Mouse (Mus musculus) stomach, postnatal 0 days (tissue): ENCODE measurements at regions not wholly inside any gene's neighbourhood (a gene's known extent, or its start where the extent isn't known, plus 50 kb on each side); places are given as distances from the start of the nearest gene placed in this dataset.

Experiments
- ATAC-seq: fragments of 200-750 bp; cut with Nextera tagmentation; 2 replicates; pipeline ENCODE4 v1.8.0; 2017; ENCODE audit not compliant: low FRiP score, low TSS enrichment
- DNase-seq: peaks from one replicate; pipeline ENCODE4 v3.0.0-alpha.2; 2016; ENCODE audit warnings: low spot score
- H3K27ac ChIP-seq: fragments of 300-500 bp; sonication (generic); replicated peaks from 2 replicates; pipeline ENCODE4 v1.5.1; 2014; ENCODE audit warnings: mild to moderate bottlenecking, control low read depth
- H3K27me3 ChIP-seq: fragments of 300-500 bp; sonication (generic); 2 replicates; pipeline ENCODE4 v1.6.1; 2014; ENCODE audit warnings: low read length; ENCODE audit not compliant: control insufficient read depth, insufficient read depth
- H3K36me3 ChIP-seq: fragments of 300-500 bp; sonication (generic); 2 replicates; pipeline ENCODE4 v1.6.1; 2014; ENCODE audit warnings: low read length, mixed read lengths; ENCODE audit not compliant: control insufficient read depth, insufficient read depth
- H3K4me1 ChIP-seq: fragments of 300-500 bp; sonication (generic); replicated peaks from 2 replicates; pipeline ENCODE4 v1.6.1; 2014; ENCODE audit warnings: antibody characterized with exemption; ENCODE audit not compliant: control insufficient read depth, insufficient read depth
- H3K4me2 ChIP-seq: fragments of 300-500 bp; sonication (generic); replicated peaks from 2 replicates; pipeline ENCODE4 v1.6.1; 2014; ENCODE audit warnings: low read depth, mild to moderate bottlenecking, control low read depth, moderate library complexity
- H3K4me3 ChIP-seq: fragments of 300-500 bp; sonication (generic); 2 replicates; pipeline ENCODE4 v1.5.1; 2014; ENCODE audit warnings: low read depth, low read length, control low read depth
- H3K9ac ChIP-seq: fragments of 300-500 bp; sonication (generic); 2 replicates; pipeline ENCODE4 v1.6.1; 2014; ENCODE audit warnings: mild to moderate bottlenecking, low read length, control low read depth, mixed read lengths
- H3K9me3 ChIP-seq: fragments of 300-500 bp; sonication (generic); 2 replicates; pipeline ENCODE4 v1.6.1; 2016; ENCODE audit warnings: low read length; ENCODE audit not compliant: control insufficient read depth
- CTCF ChIP-seq: IDR thresholded peaks from 2 replicates; pipeline ENCODE4 v1.5.1; 2016; ENCODE audit warnings: antibody characterized with exemption, low read depth, mild to moderate bottlenecking, moderate library complexity
- EP300 ChIP-seq: optimal IDR thresholded peaks from 2 replicates; pipeline ENCODE3; 2016; ENCODE audit warnings: antibody characterized with exemption
- WGBS: fragments of 180-500 bp; shearing (Covaris S2); extraction: QIAGEN DNeasy Blood & Tissue Kit; methylation state at CpG from one replicate; pipeline ENCODE4 v1.1.7; 2014; 5-methylcytosine and 5-hydroxymethylcytosine counted together

- DNase-seq: no peak
- H3K4me2 ChIP-seq: 0 out of 2 replicates have a peak overlapping the region, but pooled peaks have one; percentile 11
- no peak for TF ChIP-seq CTCF
- no peak for TF ChIP-seq EP300
- no peaks in the 10 kb centered on the region for H3K9me3 ChIP-seq
- no peaks in the 10 kb centered on the region for H3K36me3 ChIP-seq
- H3K27me3 ChIP-seq: no peaks in the 10 kb centered on the region
- WGBS: 60% methylated on average over 22 of the region's 22 CpGs
- no peak overlapping the region for H3K4me3 ChIP-seq
- H3K27ac ChIP-seq: no peak overlapping the region
- no peak for ATAC-seq
- no peak overlapping the region for H3K9ac ChIP-seq
- no peaks in the 10 kb centered on the region for H3K4me1 ChIP-seq
Observed at GRCm38 (mm10) chr1:151086111-151086859, 93.0 kb upstream of the Hmcn1 start.

- Histone ChIP-seq H3K9me3 (no peaks in the 10 kb centered on the region), H3K4me1 (no peaks in the 10 kb centered on the region), H3K4me2 (no peak overlapping the region), H3K27ac (no peak overlapping the region), H3K9ac (no peak overlapping the region), H3K36me3 (no peaks in the 10 kb centered on the region), H3K27me3 (no peaks in the 10 kb centered on the region), H3K4me3 (no peak overlapping the region)
- 71% methylated on average over 8 of the region's 8 CpGs for WGBS
- no peak for TF ChIP-seq EP300
- TF ChIP-seq CTCF: no peak
- ATAC-seq (no peak), DNase-seq (no peak)
Observed at GRCm38 (mm10) chr1:151087151-151087660, 94.0 kb upstream of the Hmcn1 start.

DNA sequence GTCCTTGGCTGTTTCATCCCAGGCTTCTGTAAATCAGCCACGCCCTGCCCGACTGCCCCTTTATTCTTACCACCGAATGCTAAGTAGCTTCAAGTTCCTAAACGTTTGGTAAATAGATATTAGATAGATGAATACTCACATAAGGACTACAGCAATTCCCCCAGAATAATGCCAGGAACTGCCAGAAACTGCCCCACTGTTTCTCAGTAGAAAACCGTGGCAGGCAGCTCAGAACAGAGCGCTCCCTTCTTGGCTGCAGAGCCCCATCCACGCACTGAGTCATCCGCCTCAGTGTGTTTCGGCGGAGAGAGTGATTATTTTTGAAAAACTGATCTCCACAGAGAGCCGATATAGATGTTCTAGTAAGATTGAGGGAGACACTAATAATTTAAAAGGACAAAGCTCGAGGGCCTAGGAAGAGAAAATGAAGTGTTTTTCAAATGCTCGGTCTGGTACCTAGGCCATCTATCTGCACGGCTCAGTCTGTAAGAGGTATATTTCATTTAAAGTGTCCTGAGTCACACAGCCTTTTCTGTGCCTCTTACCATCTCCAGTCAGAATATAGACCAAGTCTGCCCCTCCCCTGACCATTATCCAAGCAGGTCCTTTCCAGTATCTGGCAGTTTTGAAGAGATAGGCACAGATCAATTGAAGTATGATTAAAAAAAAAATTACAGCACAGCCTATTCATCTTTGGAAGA lies 94.4 kb upstream of the Gm47985 start:
- no peak overlapping the region for H3K27ac ChIP-seq
- H3K4me1 ChIP-seq: no peaks in the 10 kb centered on the region
- no peaks in the 10 kb centered on the region for H3K36me3 ChIP-seq
- ATAC-seq: no peak
- no peak overlapping the region for H3K4me2 ChIP-seq
- no peak overlapping the region for H3K9ac ChIP-seq
- no peak overlapping the region for H3K4me3 ChIP-seq
- 55% methylated on average over 14 of the region's 14 CpGs for WGBS
- TF ChIP-seq CTCF: no peak
- TF ChIP-seq EP300: no peak
- no peak for DNase-seq
- no peaks in the 10 kb centered on the region for H3K27me3 ChIP-seq
- H3K9me3 ChIP-seq: no peaks in the 10 kb centered on the region

GRCm38 (mm10) chr1:151088535-151089125 lies 93.7 kb upstream of the Gm47985 start:
- no peak overlapping the region for H3K4me3 ChIP-seq
- no peaks in the 10 kb centered on the region for H3K27me3 ChIP-seq
- DNase-seq (no peak), ATAC-seq (no peak)
- H3K9me3 ChIP-seq: no peaks in the 10 kb centered on the region
- no peak overlapping the region for H3K4me2 ChIP-seq
- H3K4me1 ChIP-seq: no peaks in the 10 kb centered on the region
- H3K27ac ChIP-seq: no peak overlapping the region
- TF ChIP-seq EP300 (no peak), CTCF (no peak)
- 78% methylated on average over 11 of the region's 11 CpGs for WGBS
- H3K9ac ChIP-seq: no peak overlapping the region
- no peaks in the 10 kb centered on the region for H3K36me3 ChIP-seq

GRCm38 (mm10) chr1:151092035-151092434 lies 90.3 kb upstream of the Gm47985 start:
- DNase-seq (no peak), ATAC-seq (no peak)
- WGBS: 62% methylated on average over 4 of the region's 4 CpGs
- Histone ChIP-seq H3K4me1 (no peaks in the 10 kb centered on the region), H3K27ac (no peak overlapping the region), H3K27me3 (no peaks in the 10 kb centered on the region), H3K36me3 (no peaks in the 10 kb centered on the region), H3K4me3 (no peak overlapping the region), H3K4me2 (no peak overlapping the region), H3K9me3 (no peaks in the 10 kb centered on the region), H3K9ac (no peak overlapping the region)
- no peak for TF ChIP-seq CTCF
- no peak for TF ChIP-seq EP300
